Mouse (Mus musculus): Measurements from ENCODE around the gene Gas7. TPM values are rescaled to one million over a fixed set of nuclear protein-coding genes. Genes with fewer than 3 reads are reported as not detected.

The Gas7 gene
- total and polyA plus RNA-seq, 3 experiments = 0.44 TPM; not detected in 2

- H3K4me3 ChIP-seq (ENCODE audit: low read depth, low read length) = no peak overlapping the region
- no peak for TF ChIP-seq POLR2AphosphoS5 (IDR thresholded peaks at IDR 0.05; ENCODE audit: insufficient replicate concordance, low read depth, low read length)
- no peak for TF ChIP-seq GATA2 (IDR thresholded peaks at IDR 0.05; ENCODE audit: borderline replicate concordance, low read depth, low read length)
- TF ChIP-seq TAL1 (conservative IDR thresholded peaks at IDR 0.05; ENCODE audit: low read depth, low read length) = no peak
- ATAC-seq (ENCODE audit: extremely low read depth, insufficient number of reproducible peaks, low FRiP score, poor library complexity, severe bottlenecking) (no peak), DNase-seq (ENCODE audit: low spot score) (no peak)
- no peaks in the 10 kb centered on the region for H3K36me3 ChIP-seq (replicated peaks)
- peaks cover 54% of the 10 kb centered on the region for H3K9me3 ChIP-seq (replicated peaks)
- H3K4me1 ChIP-seq (ENCODE audit: insufficient read depth, low read depth, low read length) = no peaks in the 10 kb centered on the region
- H3K27me3 ChIP-seq (ENCODE audit: insufficient read depth, low read length) = no peaks in the 10 kb centered on the region
These were observed 44.9 kb downstream of the Gas7 start for GRCm38 (mm10) chr11:67500115-67500514.

DNA sequence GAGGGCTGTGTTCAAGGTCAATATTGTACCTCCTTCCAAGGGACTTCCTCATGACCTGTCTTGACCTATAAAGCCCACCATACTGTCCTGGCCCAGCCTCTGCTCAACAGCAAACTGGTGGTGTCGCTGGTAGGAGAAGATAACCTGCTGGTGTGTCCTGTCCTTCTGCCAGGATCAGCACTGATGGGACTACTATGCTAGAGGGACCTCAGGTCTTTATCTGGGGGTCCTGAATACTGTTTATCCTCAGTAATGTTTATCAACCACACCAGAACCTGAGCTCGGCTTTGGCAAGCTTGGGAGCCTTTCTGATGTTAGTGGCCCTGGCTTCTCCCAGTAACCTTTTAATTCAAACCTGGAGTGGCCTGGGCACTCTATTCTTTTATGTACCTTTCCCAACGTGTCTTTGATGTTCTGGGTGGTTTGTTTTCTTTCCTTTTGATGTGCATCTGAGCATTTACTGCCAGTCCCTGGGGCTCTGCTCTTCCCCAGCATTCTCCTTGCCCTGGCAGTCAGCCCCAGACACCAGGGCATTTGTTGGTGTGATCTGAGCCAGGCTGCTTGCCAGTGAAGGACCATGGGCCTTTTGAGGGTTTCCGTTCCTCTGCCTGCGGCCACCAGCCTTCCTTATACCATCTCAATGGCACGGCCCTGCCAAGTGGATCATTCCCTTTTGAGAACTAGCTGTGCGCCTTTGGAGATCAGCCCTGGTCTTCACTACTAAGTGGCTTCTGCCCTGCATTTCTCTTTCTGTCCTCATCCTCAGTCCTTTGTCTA, 46.4 kb downstream of the Gas7 start:
- ATAC-seq (ENCODE audit: extremely low read depth, insufficient number of reproducible peaks, low FRiP score, poor library complexity, severe bottlenecking) (no peak), DNase-seq (ENCODE audit: low spot score) (no peak)
- Histone ChIP-seq H3K4me3 (ENCODE audit: low read depth, low read length) (no peak overlapping the region), H3K36me3 (replicated peaks) (no peaks in the 10 kb centered on the region), H3K9me3 (replicated peaks) (peaks cover 56% of the 10 kb centered on the region), H3K4me1 (ENCODE audit: insufficient read depth, low read depth, low read length) (no peaks in the 10 kb centered on the region), H3K27me3 (ENCODE audit: insufficient read depth, low read length) (no peaks in the 10 kb centered on the region)
- TF ChIP-seq CTCF (IDR thresholded peaks at IDR 0.05; ENCODE audit: low read depth, low read length) = no peak
- TF ChIP-seq POLR2AphosphoS5 (IDR thresholded peaks at IDR 0.05; ENCODE audit: insufficient replicate concordance, low read depth, low read length) = no peak
- TF ChIP-seq GATA2 (IDR thresholded peaks at IDR 0.05; ENCODE audit: borderline replicate concordance, low read depth, low read length) = no peak
- no peak for TF ChIP-seq TAL1 (conservative IDR thresholded peaks at IDR 0.05; ENCODE audit: low read depth, low read length)
- no peak for TF ChIP-seq GATA1 (IDR thresholded peaks at IDR 0.05; ENCODE audit: borderline replicate concordance, low read length)

- Histone ChIP-seq H3K4me3 (ENCODE audit: low read depth, low read length) (no peak overlapping the region), H3K36me3 (replicated peaks) (no peaks in the 10 kb centered on the region), H3K9me3 (replicated peaks) (peaks cover 55% of the 10 kb centered on the region), H3K27me3 (ENCODE audit: insufficient read depth, low read length) (no peaks in the 10 kb centered on the region), H3K4me1 (ENCODE audit: insufficient read depth, low read depth, low read length) (no peaks in the 10 kb centered on the region)
- TF ChIP-seq GATA1 (IDR thresholded peaks at IDR 0.05; ENCODE audit: borderline replicate concordance, low read length) (no peak), TAL1 (conservative IDR thresholded peaks at IDR 0.05; ENCODE audit: low read depth, low read length) (no peak), GATA2 (IDR thresholded peaks at IDR 0.05; ENCODE audit: borderline replicate concordance, low read depth, low read length) (no peak), CTCF (IDR thresholded peaks at IDR 0.05; ENCODE audit: low read depth, low read length) (no peak), POLR2AphosphoS5 (IDR thresholded peaks at IDR 0.05; ENCODE audit: insufficient replicate concordance, low read depth, low read length) (no peak)
- DNase-seq (ENCODE audit: low spot score) = no peak
- ATAC-seq (ENCODE audit: extremely low read depth, insufficient number of reproducible peaks, low FRiP score, poor library complexity, severe bottlenecking) = no peak
These were observed 54.1 kb downstream of the Gas7 start for GRCm38 (mm10) chr11:67509219-67509876.

DNA sequence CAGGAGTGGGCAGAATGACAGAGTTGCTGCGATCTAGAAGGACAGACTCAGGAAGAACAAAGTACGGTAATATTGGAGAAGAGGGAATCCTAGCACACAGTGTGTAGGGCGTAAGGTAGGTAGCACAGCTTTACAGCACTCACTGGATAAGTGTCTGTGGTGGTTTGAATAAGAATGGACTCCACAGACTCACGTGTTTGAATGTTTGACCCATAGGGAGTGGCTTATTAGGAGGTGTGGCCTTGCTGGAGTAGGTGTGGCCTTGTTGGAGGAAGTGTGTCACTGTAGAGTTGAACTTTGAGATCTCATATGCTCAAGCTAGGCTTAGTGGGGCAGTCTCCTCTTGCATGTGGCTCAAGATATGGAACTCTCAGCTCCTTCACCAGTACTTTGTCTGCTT, 55.6 kb downstream of the Gas7 start:
- Histone ChIP-seq H3K9me3 (replicated peaks) (peaks cover 59% of the 10 kb centered on the region), H3K4me3 (ENCODE audit: low read depth, low read length) (no peak overlapping the region), H3K36me3 (replicated peaks) (no peaks in the 10 kb centered on the region), H3K4me1 (ENCODE audit: insufficient read depth, low read depth, low read length) (no peaks in the 10 kb centered on the region), H3K27me3 (ENCODE audit: insufficient read depth, low read length) (no peaks in the 10 kb centered on the region)
- DNase-seq (ENCODE audit: low spot score) = no peak
- ATAC-seq (ENCODE audit: extremely low read depth, insufficient number of reproducible peaks, low FRiP score, poor library complexity, severe bottlenecking) = no peak
- TF ChIP-seq POLR2AphosphoS5 (IDR thresholded peaks at IDR 0.05; ENCODE audit: insufficient replicate concordance, low read depth, low read length) (no peak), TAL1 (conservative IDR thresholded peaks at IDR 0.05; ENCODE audit: low read depth, low read length) (no peak), GATA1 (IDR thresholded peaks at IDR 0.05; ENCODE audit: borderline replicate concordance, low read length) (no peak), GATA2 (IDR thresholded peaks at IDR 0.05; ENCODE audit: borderline replicate concordance, low read depth, low read length) (no peak), CTCF (IDR thresholded peaks at IDR 0.05; ENCODE audit: low read depth, low read length) (no peak)

- Histone ChIP-seq H3K4me3 (ENCODE audit: low read depth, low read length) (no peak overlapping the region), H3K4me1 (ENCODE audit: insufficient read depth, low read depth, low read length) (no peaks in the 10 kb centered on the region), H3K9me3 (replicated peaks) (peaks cover 64% of the 10 kb centered on the region), H3K36me3 (replicated peaks) (no peaks in the 10 kb centered on the region), H3K27me3 (ENCODE audit: insufficient read depth, low read length) (no peaks in the 10 kb centered on the region)
- DNase-seq (ENCODE audit: low spot score) (no peak), ATAC-seq (ENCODE audit: extremely low read depth, insufficient number of reproducible peaks, low FRiP score, poor library complexity, severe bottlenecking) (no peak)
- no peak for TF ChIP-seq CTCF (IDR thresholded peaks at IDR 0.05; ENCODE audit: low read depth, low read length)
These were observed 57.8 kb downstream of the Gas7 start for GRCm38 (mm10) chr11:67513001-67513400.

GRCm38 (mm10) chr11:67514401-67514800, 59.2 kb downstream of the Gas7 start:
- Histone ChIP-seq H3K9me3 (replicated peaks) (peaks cover 68% of the 10 kb centered on the region), H3K4me3 (ENCODE audit: low read depth, low read length) (no peak overlapping the region), H3K27me3 (ENCODE audit: insufficient read depth, low read length) (no peaks in the 10 kb centered on the region), H3K36me3 (replicated peaks) (no peaks in the 10 kb centered on the region), H3K4me1 (ENCODE audit: insufficient read depth, low read depth, low read length) (no peaks in the 10 kb centered on the region)
- DNase-seq (ENCODE audit: low spot score) (no peak), ATAC-seq (ENCODE audit: extremely low read depth, insufficient number of reproducible peaks, low FRiP score, poor library complexity, severe bottlenecking) (no peak)
- TF ChIP-seq GATA2 (IDR thresholded peaks at IDR 0.05; ENCODE audit: borderline replicate concordance, low read depth, low read length) (no peak), CTCF (IDR thresholded peaks at IDR 0.05; ENCODE audit: low read depth, low read length) (no peak), GATA1 (IDR thresholded peaks at IDR 0.05; ENCODE audit: borderline replicate concordance, low read length) (no peak), TAL1 (conservative IDR thresholded peaks at IDR 0.05; ENCODE audit: low read depth, low read length) (no peak), POLR2AphosphoS5 (IDR thresholded peaks at IDR 0.05; ENCODE audit: insufficient replicate concordance, low read depth, low read length) (no peak)

Measured in G1E (cell line).